Mouse (Mus musculus) limb, embryonic 11.5 days (tissue): ENCODE measurements around the gene Atn1. TPM values are rescaled to one million over a fixed set of nuclear protein-coding genes. Genes with fewer than 3 reads are reported as not detected.

Source experiments
- ATAC-seq: fragments of 200-750 bp; cut with Nextera tagmentation; 2 replicates; pipeline ENCODE4 v1.8.0; 2017; ENCODE audit warnings: low read depth; ENCODE audit not compliant: insufficient number of reproducible peaks, low FRiP score, low TSS enrichment
- DNase-seq: peaks from one replicate; pipeline ENCODE4 v3.0.0-alpha.2; 2015; ENCODE audit warnings: low spot score
- H3K27ac ChIP-seq: fragments of 300-500 bp; sonication (generic); replicated peaks from 2 replicates; pipeline ENCODE4 v1.5.1; 2014; ENCODE audit warnings: low read depth, mild to moderate bottlenecking, low read length
- H3K27me3 ChIP-seq: fragments of 300-500 bp; sonication (generic); 2 replicates; pipeline ENCODE4 v1.6.1; 2014; ENCODE audit warnings: mild to moderate bottlenecking, low read length, mixed read lengths; ENCODE audit not compliant: control insufficient read depth, insufficient read depth
- H3K36me3 ChIP-seq: fragments of 300-500 bp; sonication (generic); 2 replicates; pipeline ENCODE4 v1.6.1; 2014; ENCODE audit warnings: mild to moderate bottlenecking, low read length, moderate library complexity, mixed read lengths; ENCODE audit not compliant: control insufficient read depth, insufficient read depth
- H3K4me1 ChIP-seq: fragments of 300-500 bp; sonication (generic); 2 replicates; pipeline ENCODE4 v1.6.1; 2014; ENCODE audit warnings: low read length, mixed read lengths; ENCODE audit not compliant: control insufficient read depth, insufficient read depth
- H3K4me2 ChIP-seq: fragments of 300-500 bp; sonication (generic); 2 replicates; pipeline ENCODE4 v1.6.1; 2014; ENCODE audit warnings: low read depth, mild to moderate bottlenecking, moderate library complexity; ENCODE audit not compliant: severe bottlenecking
- H3K4me3 ChIP-seq: fragments of 300-500 bp; sonication (generic); 2 replicates; pipeline ENCODE4 v1.5.1; 2014; ENCODE audit warnings: low read depth, low read length
- H3K9ac ChIP-seq: fragments of 300-500 bp; sonication (generic); 2 replicates; pipeline ENCODE4 v1.6.1; 2014; ENCODE audit warnings: mild to moderate bottlenecking, low read length
- H3K9me3 ChIP-seq: fragments of 300-500 bp; sonication (generic); 2 replicates; pipeline ENCODE4 v1.6.1; 2016; ENCODE audit warnings: low read length; ENCODE audit not compliant: control insufficient read depth
- WGBS: fragments of 180-500 bp; shearing (Covaris S2); extraction: QIAGEN DNeasy Blood & Tissue Kit; methylation state at CpG from one replicate; pipeline ENCODE4 v1.1.7; 2014; 5-methylcytosine and 5-hydroxymethylcytosine counted together
- microRNA counts: library from miRNA; unstranded; fragments of <30 nt; microRNA quantifications from one replicate; lab custom pipeline; 2016
- microRNA-seq: library from miRNA; unstranded; fragments of <30 nt; microRNA quantifications from one replicate; pipeline ENCODE4, GENCODE M21; 2016
- polyA plus RNA-seq: library from polyadenylated mRNA; unstranded; fragments of >200 nt; fragmentation: Nextera tagmentation; extraction: Ambion mirVana; gene quantifications from 2 replicates; pipeline ENCODE4 v1.2.1, GENCODE M21; 2014

Gene Atn1
- polyA plus RNA-seq, 1 experiment from 2014 or later: 13.1 TPM

GRCm38 (mm10) chr6:124694166-124694955 lies 62.0 kb downstream of the Atn1 start:
- ATAC-seq: no peak
- no peak overlapping the region for H3K9ac ChIP-seq
- H3K4me3 ChIP-seq: no peak overlapping the region
- H3K27me3 ChIP-seq: no peaks in the 10 kb centered on the region
- no peaks in the 10 kb centered on the region for H3K4me1 ChIP-seq
- no peaks in the 10 kb centered on the region for H3K9me3 ChIP-seq
- H3K36me3 ChIP-seq: peaks cover under 1% of the 10 kb centered on the region
- DNase-seq: no peak
- 84% methylated on average over 15 of the region's 15 CpGs for WGBS
- H3K27ac ChIP-seq: no peak overlapping the region
- no peak overlapping the region for H3K4me2 ChIP-seq

- DNase-seq: no peak
- 76% methylated on average over 15 of the region's 15 CpGs for WGBS
- no peaks in the 10 kb centered on the region for H3K9me3 ChIP-seq
- H3K36me3 ChIP-seq: no peaks in the 10 kb centered on the region
- H3K27ac ChIP-seq: no peak overlapping the region
- no peak overlapping the region for H3K9ac ChIP-seq
- H3K4me2 ChIP-seq: no peak overlapping the region
- H3K4me1 ChIP-seq: no peaks in the 10 kb centered on the region
- H3K27me3 ChIP-seq: no peaks in the 10 kb centered on the region
- no peak; the same call in 1 of the 2 replicates for ATAC-seq
- no peak overlapping the region for H3K4me3 ChIP-seq
These were observed 62.9 kb downstream of the Atn1 start for GRCm38 (mm10) chr6:124693243-124693981.

MicroRNAs within 50 kb of the gene (microRNA counts, 519-probe panel; counts per million panel counts)
- microRNA mmu-miR-141 (lab: Ali Mortazavi, UCI): 777 counts per million, percentile 3 among the panel's probes with 10 or more counts
- 3,983 counts per million, percentile 57 among the panel's probes with 10 or more counts for microRNA mmu-miR-200c (lab: Ali Mortazavi, UCI)

Small RNAs within 50 kb of the gene (microRNA-seq; reads per million reads assigned to microRNA genes)
- gene Mir141: 218 reads per million, percentile 59 among the genes with 10 or more reads in this experiment
- gene Mir200c: 1,614 reads per million, percentile 79 among the genes with 10 or more reads in this experiment

Other genes with a start within 250 kb of the Atn1 start
- 0.19 and 0.23 TPM in 2 replicates for gene C1ra, start 244.1 kb downstream of the Atn1 start, polyA plus RNA-seq
- 0.41 and 0.50 TPM in 2 replicates for gene C1s1, start 214.2 kb downstream of the Atn1 start, polyA plus RNA-seq
- gene C1rb, start 186.2 kb downstream of the Atn1 start, polyA plus RNA-seq: not detected in 2 replicates
- gene C1s2, start 120.4 kb downstream of the Atn1 start, polyA plus RNA-seq: not detected in 2 replicates
- 44.1 and 46.1 TPM in 2 replicates for gene Lpcat3, start 93.5 kb downstream of the Atn1 start, polyA plus RNA-seq
- 244 and 253 TPM in 2 replicates for gene Emg1, start 44.3 kb downstream of the Atn1 start, polyA plus RNA-seq
- 424 and 427 TPM in 2 replicates for gene Phb2, start 44.2 kb downstream of the Atn1 start, polyA plus RNA-seq
- gene Ptpn6, start 17.8 kb downstream of the Atn1 start, polyA plus RNA-seq: 7.8 and 8.7 TPM in 2 replicates
- gene Grcc10, start 15.2 kb downstream of the Atn1 start, polyA plus RNA-seq: 491 and 549 TPM in 2 replicates
- 0.13 TPM in 1 of 2 replicates, not detected in the other for gene Gm45234, start 503 bp downstream of the Atn1 start, polyA plus RNA-seq
- gene Eno2, start 13.1 kb upstream of the Atn1 start, polyA plus RNA-seq: 1.8 and 3.0 TPM in 2 replicates
- gene Lrrc23, start 23.2 kb upstream of the Atn1 start, polyA plus RNA-seq: 0.91 and 1.0 TPM in 2 replicates
- 5.3 and 5.5 TPM in 2 replicates for gene Spsb2, start 52.1 kb upstream of the Atn1 start, polyA plus RNA-seq
- gene Tpi1, start 57.8 kb upstream of the Atn1 start, polyA plus RNA-seq: 724 and 825 TPM in 2 replicates
- gene Usp5, start 73.0 kb upstream of the Atn1 start, polyA plus RNA-seq: 152 and 153 TPM in 2 replicates
- gene Cdca3, start 73.0 kb upstream of the Atn1 start, polyA plus RNA-seq: 243 and 249 TPM in 2 replicates
- 0.40 and 0.43 TPM in 2 replicates for gene Gnb3, start 83.8 kb upstream of the Atn1 start, polyA plus RNA-seq
- gene P3h3, start 101.2 kb upstream of the Atn1 start, polyA plus RNA-seq: 23.1 and 25.4 TPM in 2 replicates
- gene Gpr162, start 107.5 kb upstream of the Atn1 start, polyA plus RNA-seq: 0.92 and 0.98 TPM in 2 replicates
- 0.06 TPM in 1 of 2 replicates, not detected in the other for gene Cd4, start 131.7 kb upstream of the Atn1 start, polyA plus RNA-seq
- 0.88 and 1.4 TPM in 2 replicates for gene Lag3, start 155.2 kb upstream of the Atn1 start, polyA plus RNA-seq
- 221 and 223 TPM in 2 replicates for gene Ptms, start 163.6 kb upstream of the Atn1 start, polyA plus RNA-seq
- 406 and 414 TPM in 2 replicates for gene Mlf2, start 174.9 kb upstream of the Atn1 start, polyA plus RNA-seq
- 126 and 129 TPM in 2 replicates for gene Cops7a, start 209.0 kb upstream of the Atn1 start, polyA plus RNA-seq
- gene Pianp, start 240.2 kb upstream of the Atn1 start, polyA plus RNA-seq: 2.2 and 2.4 TPM in 2 replicates